Mouse (Mus musculus): ENCODE data around the gene Dpp6. TPM values are rescaled to one million over a fixed set of nuclear protein-coding genes. Genes with fewer than 3 reads are reported as not detected.

Dpp6 gene
- polyA plus RNA-seq, 1 experiment from 2014 or later, result 3.7 TPM

- no peak for ATAC-seq (ENCODE audit: insufficient number of reproducible peaks, insufficient read depth, low FRiP score, low TSS enrichment)
- H3K4me3 ChIP-seq, result no peak overlapping the region
- 67% methylated on average over 2 of the region's 2 CpGs for WGBS
Measured at GRCm38 (mm10) chr5:27671487-27671886, 854.5 kb downstream of the Dpp6 start.

GRCm38 (mm10) chr5:27677247-27677666 lies 860.3 kb downstream of the Dpp6 start:
- H3K4me2 ChIP-seq (replicated peaks), result no peak overlapping the region
- H3K27ac ChIP-seq, result no peak overlapping the region
- H3K4me3 ChIP-seq, result no peak overlapping the region
- H3K9me3 ChIP-seq, result no peaks in the 10 kb centered on the region
- H3K27me3 ChIP-seq, result no peaks in the 10 kb centered on the region
- no peaks in the 10 kb centered on the region for H3K4me1 ChIP-seq
- WGBS, result 59% methylated on average over 5 of the region's 5 CpGs
- no peak overlapping the region for H3K9ac ChIP-seq
- no peaks in the 10 kb centered on the region for H3K36me3 ChIP-seq
- ATAC-seq (ENCODE audit: insufficient number of reproducible peaks, insufficient read depth, low FRiP score, low TSS enrichment), result no peak

More at GRCm38 (mm10) chr5:27671487-27671886, 854.5 kb downstream of the Dpp6 start:
- H3K4me2 ChIP-seq (replicated peaks), result no peak overlapping the region
- no peaks in the 10 kb centered on the region for H3K27me3 ChIP-seq
- H3K27ac ChIP-seq, result no peak overlapping the region
- no peaks in the 10 kb centered on the region for H3K4me1 ChIP-seq
- no peaks in the 10 kb centered on the region for H3K9me3 ChIP-seq
- H3K36me3 ChIP-seq, result no peaks in the 10 kb centered on the region
- H3K9ac ChIP-seq, result no peak overlapping the region

GRCm38 (mm10) chr5:27679151-27679550 lies 862.1 kb downstream of the Dpp6 start:
- Histone ChIP-seq H3K27me3 (no peaks in the 10 kb centered on the region), H3K4me3 (no peak overlapping the region), H3K9me3 (no peaks in the 10 kb centered on the region), H3K9ac (no peak overlapping the region), H3K4me2 (replicated peaks) (no peak overlapping the region), H3K36me3 (no peaks in the 10 kb centered on the region), H3K27ac (no peak overlapping the region), H3K4me1 (no peaks in the 10 kb centered on the region)
- no peak for ATAC-seq (ENCODE audit: insufficient number of reproducible peaks, insufficient read depth, low FRiP score, low TSS enrichment)
- 86% methylated on average over 1 of the region's 1 CpGs for WGBS

- H3K9me3 ChIP-seq, result no peaks in the 10 kb centered on the region
- H3K36me3 ChIP-seq, result no peaks in the 10 kb centered on the region
- 32% methylated on average over 5 of the region's 5 CpGs for WGBS
- no peaks in the 10 kb centered on the region for H3K27me3 ChIP-seq
- ATAC-seq (ENCODE audit: insufficient number of reproducible peaks, insufficient read depth, low FRiP score, low TSS enrichment), result no peak
- H3K27ac ChIP-seq, result no peak overlapping the region
- no peak overlapping the region for H3K4me2 ChIP-seq (replicated peaks)
- H3K9ac ChIP-seq, result no peak overlapping the region
- H3K4me3 ChIP-seq, result no peak overlapping the region
- no peaks in the 10 kb centered on the region for H3K4me1 ChIP-seq
Measured at GRCm38 (mm10) chr5:27680476-27680875, 863.5 kb downstream of the Dpp6 start.

GRCm38 (mm10) chr5:27685162-27685561 lies 868.2 kb downstream of the Dpp6 start:
- Histone ChIP-seq H3K4me2 (replicated peaks) (no peak overlapping the region), H3K27me3 (no peaks in the 10 kb centered on the region), H3K4me3 (no peak overlapping the region), H3K27ac (no peak overlapping the region), H3K9me3 (no peaks in the 10 kb centered on the region), H3K36me3 (no peaks in the 10 kb centered on the region), H3K9ac (no peak overlapping the region), H3K4me1 (no peaks in the 10 kb centered on the region)
- no peak for ATAC-seq (ENCODE audit: insufficient number of reproducible peaks, insufficient read depth, low FRiP score, low TSS enrichment)
- WGBS, result 75% methylated on average over 11 of the region's 11 CpGs

- no peaks in the 10 kb centered on the region for H3K9me3 ChIP-seq
- no peak for ATAC-seq (ENCODE audit: insufficient number of reproducible peaks, insufficient read depth, low FRiP score, low TSS enrichment)
- H3K4me2 ChIP-seq (replicated peaks), result no peak overlapping the region
- H3K4me1 ChIP-seq, result no peaks in the 10 kb centered on the region
- no peaks in the 10 kb centered on the region for H3K36me3 ChIP-seq
- 72% methylated on average over 3 of the region's 3 CpGs for WGBS
- H3K4me3 ChIP-seq, result no peak overlapping the region
- H3K9ac ChIP-seq, result no peak overlapping the region
- no peaks in the 10 kb centered on the region for H3K27me3 ChIP-seq
- no peak overlapping the region for H3K27ac ChIP-seq
Measured at GRCm38 (mm10) chr5:27685923-27686322, 868.9 kb downstream of the Dpp6 start.

- no peak overlapping the region for H3K4me3 ChIP-seq
- H3K9me3 ChIP-seq, result no peaks in the 10 kb centered on the region
- no peak for ATAC-seq (ENCODE audit: insufficient number of reproducible peaks, insufficient read depth, low FRiP score, low TSS enrichment)
- H3K9ac ChIP-seq, result no peak overlapping the region
- H3K4me2 ChIP-seq (replicated peaks), result no peak overlapping the region
- H3K36me3 ChIP-seq, result no peaks in the 10 kb centered on the region
- no peaks in the 10 kb centered on the region for H3K27me3 ChIP-seq
- WGBS, result 77% methylated on average over 2 of the region's 2 CpGs
- H3K4me1 ChIP-seq, result no peaks in the 10 kb centered on the region
- no peak overlapping the region for H3K27ac ChIP-seq
Measured at GRCm38 (mm10) chr5:27687311-27687710, 870.3 kb downstream of the Dpp6 start.

GRCm38 (mm10) chr5:27702482-27702881 lies 885.5 kb downstream of the Dpp6 start:
- Histone ChIP-seq H3K36me3 (no peaks in the 10 kb centered on the region), H3K4me1 (no peaks in the 10 kb centered on the region), H3K9me3 (no peaks in the 10 kb centered on the region), H3K27ac (no peak overlapping the region), H3K4me2 (replicated peaks) (no peak overlapping the region), H3K27me3 (no peaks in the 10 kb centered on the region), H3K4me3 (no peak overlapping the region), H3K9ac (no peak overlapping the region)
- ATAC-seq (ENCODE audit: insufficient number of reproducible peaks, insufficient read depth, low FRiP score, low TSS enrichment), result no peak
- 80% methylated on average over 6 of the region's 6 CpGs for WGBS

- no peak for ATAC-seq (ENCODE audit: insufficient number of reproducible peaks, insufficient read depth, low FRiP score, low TSS enrichment)
- Histone ChIP-seq H3K27me3 (no peaks in the 10 kb centered on the region), H3K36me3 (no peaks in the 10 kb centered on the region), H3K4me3 (no peak overlapping the region), H3K9ac (no peak overlapping the region), H3K9me3 (no peaks in the 10 kb centered on the region), H3K4me1 (no peaks in the 10 kb centered on the region), H3K27ac (no peak overlapping the region), H3K4me2 (replicated peaks) (no peak overlapping the region)
Measured at GRCm38 (mm10) chr5:27705020-27705419, 888.0 kb downstream of the Dpp6 start.

- Histone ChIP-seq H3K4me3 (no peak overlapping the region), H3K4me2 (replicated peaks) (no peak overlapping the region), H3K9me3 (no peaks in the 10 kb centered on the region), H3K36me3 (no peaks in the 10 kb centered on the region), H3K27me3 (no peaks in the 10 kb centered on the region), H3K4me1 (no peaks in the 10 kb centered on the region), H3K9ac (no peak overlapping the region), H3K27ac (no peak overlapping the region)
- no peak for ATAC-seq (ENCODE audit: insufficient number of reproducible peaks, insufficient read depth, low FRiP score, low TSS enrichment)
- WGBS, result 69% methylated on average over 6 of the region's 6 CpGs
Measured at GRCm38 (mm10) chr5:27706551-27706950, 889.5 kb downstream of the Dpp6 start.

GRCm38 (mm10) chr5:27707283-27707682 lies 890.3 kb downstream of the Dpp6 start:
- no peaks in the 10 kb centered on the region for H3K4me1 ChIP-seq
- no peak overlapping the region for H3K27ac ChIP-seq
- no peaks in the 10 kb centered on the region for H3K27me3 ChIP-seq
- no peak overlapping the region for H3K4me2 ChIP-seq (replicated peaks)
- H3K9ac ChIP-seq, result no peak overlapping the region
- no peak overlapping the region for H3K4me3 ChIP-seq
- no peak for ATAC-seq (ENCODE audit: insufficient number of reproducible peaks, insufficient read depth, low FRiP score, low TSS enrichment)
- no peaks in the 10 kb centered on the region for H3K36me3 ChIP-seq
- H3K9me3 ChIP-seq, result no peaks in the 10 kb centered on the region

- no peaks in the 10 kb centered on the region for H3K27me3 ChIP-seq
- no peak overlapping the region for H3K4me2 ChIP-seq (replicated peaks)
- no peaks in the 10 kb centered on the region for H3K4me1 ChIP-seq
- H3K36me3 ChIP-seq, result no peaks in the 10 kb centered on the region
- no peaks in the 10 kb centered on the region for H3K9me3 ChIP-seq
- H3K27ac ChIP-seq, result no peak overlapping the region
- H3K4me3 ChIP-seq, result no peak overlapping the region
- 26% methylated on average over 6 of the region's 6 CpGs for WGBS
- no peak for ATAC-seq (ENCODE audit: insufficient number of reproducible peaks, insufficient read depth, low FRiP score, low TSS enrichment)
- no peak overlapping the region for H3K9ac ChIP-seq
Measured at GRCm38 (mm10) chr5:27708209-27708608, 891.2 kb downstream of the Dpp6 start.

Data from embryonic facial prominence, embryonic 12.5 days (tissue).